Mouse (Mus musculus): Measurements from ENCODE around the gene Itpkc. TPM values are rescaled to one million over a fixed set of nuclear protein-coding genes. Genes with fewer than 3 reads are reported as not detected.

The Itpkc gene
- total and polyA plus RNA-seq, 3 experiments = 4.0 to 8.1 (median 4.0) TPM

DNA sequence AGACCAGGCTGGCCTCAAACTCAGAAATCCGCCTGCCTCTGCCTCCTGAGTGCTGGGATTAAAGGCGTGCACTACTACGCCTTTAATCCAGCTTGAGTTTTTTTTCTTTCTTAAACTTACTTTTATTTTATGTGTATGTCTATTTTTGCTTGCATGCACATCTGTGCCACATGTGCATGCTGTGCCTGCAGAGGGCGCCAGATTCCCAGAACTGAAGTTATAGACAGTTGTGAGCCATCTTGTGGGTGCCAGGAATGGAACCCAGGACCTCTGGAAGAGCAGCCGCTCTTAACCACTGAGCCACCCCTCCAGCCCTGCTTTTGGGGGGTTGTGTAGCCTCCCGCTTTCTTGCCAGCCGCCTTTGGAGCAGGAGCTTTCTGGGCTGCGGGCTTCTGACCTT lies 43.0 kb upstream of the Itpkc start:
- H3K4me3 ChIP-seq (replicated peaks in 1 of 3; ENCODE audit: low read depth in 2 of 3, low read length in 2 of 3, poor library complexity in 1 of 3) = no peak overlapping the region
- dilution Hi-C loops (cut with MboI; ENCODE audit: extremely low pct_ligation_motif_present, extremely low pct_unique_long_range_greater_than_20kb, low sequenced_read_pairs) = no loop called here
- H3K36me3 ChIP-seq (replicated peaks in 1 of 2; ENCODE audit: control insufficient read depth in 1 of 2, insufficient read depth in 1 of 2, low read length in 1 of 2) = peaks cover 0 to 13% of the 10 kb centered on the region in 2 experiments
- H3K9ac ChIP-seq (ENCODE audit: insufficient read depth, low read depth) = no peak overlapping the region
- DNase-seq (ENCODE audit: extremely low read depth) = no peak
- peaks cover 0 to 12% of the 10 kb centered on the region in 2 experiments; a peak in 2 of 4 replicates for H3K4me1 ChIP-seq (ENCODE audit: control insufficient read depth in 1 of 2, insufficient read depth in 2 of 2)
- H3K9me3 ChIP-seq (replicated peaks; ENCODE audit: low read length) = no peaks in the 10 kb centered on the region
- no peaks in the 10 kb centered on the region for H3K79me2 ChIP-seq (replicated peaks; ENCODE audit: control insufficient read depth, extremely low read depth, insufficient read depth, poor library complexity, severe bottlenecking)
- no peak overlapping the region for H3K27ac ChIP-seq (ENCODE audit: insufficient read depth, low read depth)
- no peak overlapping the region for H3K4me2 ChIP-seq (ENCODE audit: insufficient read depth, low read depth, poor library complexity, severe bottlenecking)
- TF ChIP-seq CTCF (conservative IDR thresholded peaks at IDR 0.05 in 1 of 2, IDR thresholded peaks at IDR 0.05 in 1 of 2; ENCODE audit: low read depth in 2 of 2, low read length in 2 of 2) (peak in 1 of 2 experiments; percentile 23; a peak in 1 of 4 replicates), NELFE (IDR thresholded peaks at IDR 0.05; ENCODE audit: low read depth, low read length) (no peak)
- in situ Hi-C loops (cut with MboI; ENCODE audit: low pct_ligation_motif_present, low pct_unique_long_range_greater_than_20kb, low sequenced_read_pairs) = no loop called here
- no peaks in the 10 kb centered on the region for H3K27me3 ChIP-seq (replicated peaks)

DNA sequence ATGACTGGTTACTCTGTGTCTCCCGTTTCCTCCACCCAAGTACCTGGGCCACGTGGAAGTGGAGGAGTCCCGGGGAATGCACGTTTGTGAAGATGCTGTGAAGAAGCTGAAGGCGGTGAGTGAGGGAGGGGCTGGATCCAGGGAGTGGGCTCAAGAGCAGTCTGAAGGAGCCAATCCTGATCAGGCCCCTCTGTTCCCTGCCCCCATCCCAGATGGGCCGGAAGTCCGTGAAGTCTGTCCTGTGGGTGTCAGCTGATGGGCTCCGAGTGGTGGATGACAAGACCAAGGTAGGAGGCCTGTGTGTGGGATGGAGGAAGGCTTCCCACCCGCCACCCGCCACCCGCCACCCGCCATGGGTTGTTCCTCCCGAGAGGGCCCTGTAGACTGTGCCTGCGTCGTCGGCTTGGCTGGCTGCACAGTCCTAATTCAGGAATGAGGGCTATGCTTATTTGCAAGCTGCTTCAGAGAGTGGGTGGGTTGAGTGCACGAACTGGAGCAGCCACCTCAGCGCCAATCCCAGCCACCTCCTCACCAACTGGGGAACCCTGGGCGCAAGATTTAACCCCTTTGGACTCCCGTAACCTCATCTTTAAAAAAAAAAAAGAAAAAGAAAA lies 38.2 kb upstream of the Itpkc start:
- H3K4me3 ChIP-seq (replicated peaks in 1 of 3; ENCODE audit: low read depth in 2 of 3, low read length in 2 of 3, poor library complexity in 1 of 3) = no peak overlapping the region
- H3K4me2 ChIP-seq (ENCODE audit: insufficient read depth, low read depth, poor library complexity, severe bottlenecking) = no peak overlapping the region

DNA sequence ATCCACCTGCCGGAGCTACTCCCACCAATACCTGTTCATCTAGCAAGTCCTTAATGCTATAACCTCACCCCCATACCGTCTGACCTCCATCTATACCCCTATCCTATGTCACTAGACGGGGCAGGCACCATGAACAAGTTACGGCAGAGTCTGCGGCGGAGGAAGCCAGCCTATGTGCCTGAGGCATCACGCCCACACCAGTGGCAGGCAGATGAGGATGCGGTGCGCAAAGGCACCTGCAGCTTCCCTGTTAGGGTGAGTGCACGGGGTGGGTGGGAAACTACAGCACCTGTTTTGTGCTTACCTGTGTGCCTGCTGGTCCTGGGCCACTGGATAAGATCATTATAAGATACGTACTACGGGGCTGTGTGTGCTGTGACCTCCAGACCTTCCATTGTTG lies 36.3 kb upstream of the Itpkc start:
- H3K4me3 ChIP-seq (replicated peaks in 1 of 3; ENCODE audit: low read depth in 2 of 3, low read length in 2 of 3, poor library complexity in 1 of 3) = no peak overlapping the region

More for the DNA sequence above, 38.2 kb upstream of the Itpkc start:
- Histone ChIP-seq H3K36me3 (replicated peaks in 1 of 2; ENCODE audit: control insufficient read depth in 1 of 2, insufficient read depth in 1 of 2, low read length in 1 of 2) (peaks cover 0 to 17% of the 10 kb centered on the region in 2 experiments), H3K27ac (ENCODE audit: insufficient read depth, low read depth) (no peak overlapping the region), H3K27me3 (replicated peaks) (no peaks in the 10 kb centered on the region), H3K9ac (ENCODE audit: insufficient read depth, low read depth) (no peak overlapping the region), H3K4me1 (ENCODE audit: control insufficient read depth in 1 of 2, insufficient read depth in 2 of 2) (peaks cover 0 to 3% of the 10 kb centered on the region in 2 experiments; a peak in 1 of 4 replicates), H3K79me2 (replicated peaks; ENCODE audit: control insufficient read depth, extremely low read depth, insufficient read depth, poor library complexity, severe bottlenecking) (no peaks in the 10 kb centered on the region), H3K9me3 (replicated peaks; ENCODE audit: low read length) (no peaks in the 10 kb centered on the region)
- TF ChIP-seq MXI1 (IDR thresholded peaks at IDR 0.05; ENCODE audit: low read depth, low read length) (no peak), TCF12 (IDR thresholded peaks at IDR 0.05; ENCODE audit: low read depth, low read length) (no peak), PAX5 (IDR thresholded peaks at IDR 0.05; ENCODE audit: low read length) (no peak), UBTF (IDR thresholded peaks at IDR 0.05; ENCODE audit: low read depth, low read length) (no peak), KAT2A (IDR thresholded peaks at IDR 0.05; ENCODE audit: insufficient replicate concordance, low read length) (no peak), CTCF (conservative IDR thresholded peaks at IDR 0.05 in 1 of 2, IDR thresholded peaks at IDR 0.05 in 1 of 2; ENCODE audit: low read depth in 2 of 2, low read length in 2 of 2) (no peak), ZMIZ1 (IDR thresholded peaks at IDR 0.05; ENCODE audit: low read depth, low read length) (no peak), SIN3A (IDR thresholded peaks at IDR 0.05; ENCODE audit: low read length) (no peak), MAZ (IDR thresholded peaks at IDR 0.05; ENCODE audit: low read depth, low read length) (no peak), RCOR1 (conservative IDR thresholded peaks at IDR 0.05; ENCODE audit: low read depth, low read length) (no peak)
- in situ Hi-C loops (cut with MboI; ENCODE audit: low pct_ligation_motif_present, low pct_unique_long_range_greater_than_20kb, low sequenced_read_pairs) = no loop called here
- dilution Hi-C loops (cut with MboI; ENCODE audit: extremely low pct_ligation_motif_present, extremely low pct_unique_long_range_greater_than_20kb, low sequenced_read_pairs) = no loop called here
- DNase-seq (ENCODE audit: extremely low read depth) = no peak

More for the DNA sequence above, 36.3 kb upstream of the Itpkc start:
- no peak for DNase-seq (ENCODE audit: extremely low read depth)
- H3K9me3 ChIP-seq (replicated peaks; ENCODE audit: low read length) = no peaks in the 10 kb centered on the region
- no peak overlapping the region for H3K9ac ChIP-seq (ENCODE audit: insufficient read depth, low read depth)
- H3K79me2 ChIP-seq (replicated peaks; ENCODE audit: control insufficient read depth, extremely low read depth, insufficient read depth, poor library complexity, severe bottlenecking) = no peaks in the 10 kb centered on the region
- peaks cover 0 to 15% of the 10 kb centered on the region in 2 experiments for H3K36me3 ChIP-seq (replicated peaks in 1 of 2; ENCODE audit: control insufficient read depth in 1 of 2, insufficient read depth in 1 of 2, low read length in 1 of 2)
- dilution Hi-C loops (cut with MboI; ENCODE audit: extremely low pct_ligation_motif_present, extremely low pct_unique_long_range_greater_than_20kb, low sequenced_read_pairs) = no loop called here
- H3K27me3 ChIP-seq (replicated peaks) = no peaks in the 10 kb centered on the region
- TF ChIP-seq BHLHE40 (IDR thresholded peaks at IDR 0.05; ENCODE audit: low read depth, low read length) = no peak
- no peak for TF ChIP-seq TBP (conservative IDR thresholded peaks at IDR 0.05; ENCODE audit: low read depth, low read length)
- no peak for TF ChIP-seq SIN3A (IDR thresholded peaks at IDR 0.05; ENCODE audit: low read length)
- no peak for TF ChIP-seq USF1 (IDR thresholded peaks at IDR 0.05; ENCODE audit: low read depth, low read length)
- TF ChIP-seq ELF1 (IDR thresholded peaks at IDR 0.05; ENCODE audit: low read depth, low read length) = no peak
- no peak for TF ChIP-seq ZC3H11A (IDR thresholded peaks at IDR 0.05; ENCODE audit: low read depth, low read length)
- no peak overlapping the region for H3K27ac ChIP-seq (ENCODE audit: insufficient read depth, low read depth)
- H3K4me2 ChIP-seq (ENCODE audit: insufficient read depth, low read depth, poor library complexity, severe bottlenecking) = no peak overlapping the region
- H3K4me1 ChIP-seq (ENCODE audit: control insufficient read depth in 1 of 2, insufficient read depth in 2 of 2) = peaks cover 1 to 3% of the 10 kb centered on the region in 2 experiments; a peak in 2 of 4 replicates
- in situ Hi-C loops (cut with MboI; ENCODE audit: low pct_ligation_motif_present, low pct_unique_long_range_greater_than_20kb, low sequenced_read_pairs) = no loop called here
